Mouse (Mus musculus) right cerebral cortex, postnatal 10 days (tissue): ENCODE measurements at regions not wholly inside any gene's neighbourhood (a gene's known extent, or its start where the extent isn't known, plus 50 kb on each side); places are given as distances from the start of the nearest gene placed in this dataset.
A peak's percentile ranks its signal among the peaks of the same experiment; 100 is the strongest.

Source experiments
- DNase-seq, 2 experiments: peaks; one replicate each; pipeline ENCODE4 v3.0.0; 2021; ENCODE audit warnings: low spot score in 2 of 2

DNA sequence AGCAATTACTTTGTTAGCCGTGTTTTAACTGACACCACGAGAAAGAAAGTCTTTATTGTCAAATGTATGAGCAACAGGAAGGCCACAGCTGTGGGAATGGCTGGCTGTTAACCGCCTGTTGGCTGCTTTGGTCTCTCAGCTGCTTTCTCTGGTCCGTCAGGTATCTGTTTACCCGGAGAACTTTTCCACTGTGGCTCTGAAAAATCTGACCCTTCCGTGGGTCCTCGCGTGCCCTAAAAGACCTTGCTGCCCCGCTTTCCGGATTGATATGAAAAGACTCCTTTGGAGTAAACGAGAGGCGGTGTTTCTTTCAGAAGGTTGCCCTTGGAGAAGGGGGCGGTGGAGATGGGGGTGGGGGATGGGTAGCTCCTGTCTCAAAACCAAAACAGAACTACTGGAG is 75.9 kb downstream of the Sox14 start:
- no peak for DNase-seq

DNA sequence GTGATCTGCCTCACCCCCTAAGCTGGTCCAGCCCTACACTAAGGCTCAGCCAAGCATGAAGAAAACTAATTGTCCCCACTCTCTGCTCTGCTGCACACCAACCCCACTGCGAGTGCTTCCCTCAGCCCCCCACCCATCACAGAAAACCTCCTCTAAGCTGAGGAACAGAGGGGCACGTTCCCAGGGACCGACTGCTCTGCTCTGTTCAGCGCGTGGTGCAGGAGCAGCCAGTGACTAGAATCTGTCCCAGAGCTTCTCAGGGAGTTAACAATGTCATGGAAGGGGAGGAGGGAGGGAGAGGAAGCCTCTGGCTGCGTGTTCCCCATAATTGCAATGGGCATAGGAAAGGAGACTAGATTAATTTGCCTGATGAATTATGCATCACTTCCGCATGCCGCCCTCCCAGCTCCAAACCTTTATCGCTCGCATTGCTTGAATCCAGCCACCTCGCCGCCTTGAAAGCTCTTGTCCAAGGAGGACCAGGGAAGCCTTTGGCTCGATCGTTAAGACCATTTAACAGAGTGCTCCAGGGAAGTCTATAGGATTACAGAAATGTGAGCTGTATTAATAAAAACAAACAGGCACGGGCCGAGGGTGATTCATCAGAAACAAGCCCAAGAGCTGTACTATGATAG is 76.5 kb downstream of the Sox14 start:
- peak in 1 of 2 experiments; percentile 29 for DNase-seq

DNA sequence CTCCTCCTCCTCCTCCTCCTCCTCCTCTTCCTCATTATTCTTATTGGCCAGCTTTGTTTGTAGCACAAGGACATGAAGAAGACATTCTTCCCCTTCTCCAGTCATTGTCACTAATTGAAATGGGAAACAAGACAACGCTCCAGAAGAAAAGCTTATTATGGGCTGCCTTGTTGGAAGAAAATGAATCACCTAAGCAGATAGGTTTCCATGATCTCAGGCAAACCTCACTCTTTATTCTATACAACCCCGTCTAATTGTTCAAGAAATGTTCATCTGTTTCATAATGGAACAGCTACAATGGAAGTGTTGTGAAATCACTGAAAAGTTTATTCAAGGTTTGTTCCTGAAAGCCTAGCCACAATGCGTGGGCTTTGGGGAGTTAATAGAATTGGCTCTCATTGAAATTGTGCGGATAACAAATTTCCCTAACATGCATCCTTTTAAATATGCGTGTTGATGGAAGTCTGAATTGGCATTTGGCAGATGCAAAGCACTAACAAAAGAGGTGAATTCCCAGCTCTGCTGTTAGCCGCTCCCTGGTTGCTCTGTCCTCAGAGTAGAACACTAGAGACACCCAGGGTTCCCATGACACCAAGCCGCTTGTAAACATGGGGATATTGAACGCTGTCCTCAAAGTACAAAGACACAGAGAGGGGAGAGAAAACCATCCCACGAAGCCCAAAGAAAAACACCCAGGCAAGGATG is 78.8 kb downstream of the Sox14 start:
- DNase-seq: no peak

DNA sequence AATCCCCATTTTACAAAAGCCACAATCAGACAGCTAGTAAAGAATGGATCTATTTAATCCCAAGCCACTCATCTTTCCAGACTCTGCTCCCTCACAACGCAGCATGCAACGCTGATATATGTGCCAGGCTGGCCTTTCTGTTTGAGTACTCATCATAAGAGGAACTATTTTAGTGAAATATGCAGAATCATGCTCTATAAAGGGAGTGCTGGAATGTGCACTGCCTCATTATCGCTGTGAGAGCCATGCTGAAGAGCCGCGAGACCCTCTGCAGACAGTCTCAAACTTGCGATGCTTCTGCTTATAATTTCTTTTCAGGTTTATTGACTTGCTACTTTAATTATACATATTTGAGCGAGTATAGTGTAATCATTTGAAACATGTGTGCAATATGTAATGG is 75.6 kb upstream of the Cldn18 start:
- DNase-seq: peak in 1 of 2 experiments; percentile 23

DNA sequence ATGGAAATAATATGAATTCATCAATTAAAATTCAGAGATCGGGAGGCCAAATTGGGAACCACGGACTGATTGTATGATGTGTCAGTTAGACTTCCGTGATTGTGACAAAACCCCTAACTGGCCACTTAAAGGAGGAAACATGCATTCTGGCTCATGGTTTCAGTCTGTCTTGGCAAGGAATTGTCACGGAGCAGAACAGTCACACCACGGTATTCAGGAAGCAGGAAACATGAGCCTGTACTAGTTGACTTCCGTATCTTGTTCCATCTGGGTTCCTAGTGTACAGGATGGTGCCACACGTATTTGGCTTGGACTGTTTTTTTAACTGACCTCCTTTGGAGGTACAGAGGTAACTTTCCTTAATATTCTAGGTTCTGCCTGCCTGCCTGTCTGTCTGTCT is 69.8 kb upstream of the Cldn18 start:
- DNase-seq: no peak

DNA sequence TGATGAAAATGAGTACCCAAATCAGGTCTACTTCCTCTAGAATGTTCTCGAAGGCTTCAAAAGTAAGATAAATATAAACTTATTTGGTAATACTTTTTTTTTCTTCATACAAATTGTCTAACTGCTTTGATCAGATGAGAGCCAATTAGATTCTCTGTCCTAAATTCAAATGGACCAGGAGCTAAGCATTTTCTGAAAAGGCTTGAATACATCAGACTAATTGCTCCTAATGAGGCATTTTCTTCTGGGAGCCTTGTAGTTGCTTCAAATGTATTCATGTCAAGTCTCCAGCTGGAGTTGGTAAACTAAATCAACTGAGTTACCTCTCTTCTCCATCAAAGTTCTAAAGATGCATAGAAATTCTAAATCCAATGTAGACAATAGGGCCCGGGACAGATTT is 66.1 kb upstream of the Cldn18 start:
- no peak for DNase-seq

DNA sequence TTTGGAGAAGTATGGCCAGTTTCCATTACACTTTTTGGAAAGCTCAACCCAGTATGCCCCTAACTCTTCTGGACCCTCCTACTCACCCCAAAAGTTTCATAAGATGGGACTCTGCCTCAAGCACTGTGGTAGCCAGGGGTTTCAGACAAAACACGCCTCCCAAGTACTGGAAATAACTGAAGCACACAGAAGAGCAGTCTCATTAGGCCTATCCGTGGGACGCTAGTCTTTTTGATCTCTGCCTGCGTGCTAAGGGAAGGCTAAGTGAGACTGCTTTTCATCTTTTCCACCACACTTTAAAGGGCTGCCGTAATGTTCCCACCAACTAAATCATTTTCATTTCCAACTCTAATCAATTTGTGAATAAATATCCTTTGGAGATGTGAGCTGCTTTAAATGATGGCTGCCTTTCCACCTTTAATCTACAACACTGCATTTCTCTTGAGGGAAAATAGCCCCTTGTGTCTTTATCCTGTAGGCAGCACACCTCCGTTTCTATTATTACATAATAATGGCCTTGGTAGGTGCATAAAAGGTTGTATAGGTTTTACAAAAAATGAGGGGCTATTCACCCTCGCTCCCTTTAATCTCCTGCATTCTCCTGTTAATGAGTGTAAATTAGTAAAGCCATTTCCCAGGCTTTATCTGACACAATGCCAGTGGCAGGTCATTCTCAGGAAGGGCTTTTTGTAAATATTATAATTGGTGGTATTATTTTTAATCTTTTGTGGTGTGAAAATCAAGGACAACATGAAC is 65.5 kb upstream of the Cldn18 start:
- DNase-seq: no peak

DNA sequence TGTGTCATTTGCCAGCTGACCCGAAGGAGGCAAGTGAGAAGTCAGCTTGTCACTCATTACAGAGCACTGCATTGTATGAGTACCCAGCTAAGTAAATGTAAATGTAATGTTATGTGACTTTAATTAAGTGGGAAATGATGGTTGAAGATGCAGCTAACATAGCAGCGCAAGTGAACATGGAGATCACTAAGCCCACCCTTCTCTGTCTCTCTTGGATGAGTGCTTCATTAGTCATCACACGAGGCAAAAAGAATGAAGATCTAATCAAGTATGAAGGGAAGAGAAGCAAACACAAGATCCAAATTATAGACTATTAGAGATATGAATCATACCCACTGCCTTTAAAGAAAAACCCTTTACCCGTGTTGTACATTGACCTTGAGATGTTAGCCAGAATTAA is 61.8 kb upstream of the Cldn18 start:
- no peak for DNase-seq

DNA sequence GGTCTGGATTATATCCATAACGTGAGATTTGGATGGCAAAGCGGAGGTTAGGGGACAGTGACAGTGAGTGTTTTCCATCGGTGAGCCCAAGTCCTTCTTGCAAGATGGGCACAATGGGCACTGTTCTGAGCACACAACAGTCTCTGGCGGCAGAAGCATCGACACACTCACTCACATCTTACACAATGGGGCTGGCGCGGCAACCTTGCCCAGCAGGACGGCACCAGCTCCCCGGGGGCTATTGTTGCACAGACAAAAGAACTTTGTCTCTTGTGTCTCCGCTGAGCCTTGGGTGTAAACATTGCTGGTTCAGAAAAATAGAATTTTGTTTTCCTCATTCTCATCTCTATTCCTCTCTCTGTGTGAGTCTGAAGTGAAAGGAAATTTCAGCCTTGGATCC is 53.6 kb upstream of the Cldn18 start:
- no peak for DNase-seq
